Mouse (Mus musculus) c-Kit-positive CD71-negative TER-119-negative erythroid progenitor cells, embryonic 14.5 days (primary cell): ENCODE data around the gene Cdkn3.
A peak's percentile ranks its signal among the peaks of the same experiment; 100 is the strongest.
"Not testable (repeated sequence)": the region's sequence is repeated elsewhere in the genome, so short reads cannot be mapped to it uniquely, and the experiment has no call there.

Source experiments
- DNase-seq: peaks from one replicate; pipeline ENCODE4 v3.0.0-alpha.2; 2013; ENCODE audit warnings: low read depth

Gene Cdkn3

GRCm38 (mm10) chr14:46760355-46761029 is at the start of gene Cdkn3:
Gene Cdkn3, plus strand, starts transcription at chr14:46760541.
- DNase-seq = peak; percentile 87

DNA sequence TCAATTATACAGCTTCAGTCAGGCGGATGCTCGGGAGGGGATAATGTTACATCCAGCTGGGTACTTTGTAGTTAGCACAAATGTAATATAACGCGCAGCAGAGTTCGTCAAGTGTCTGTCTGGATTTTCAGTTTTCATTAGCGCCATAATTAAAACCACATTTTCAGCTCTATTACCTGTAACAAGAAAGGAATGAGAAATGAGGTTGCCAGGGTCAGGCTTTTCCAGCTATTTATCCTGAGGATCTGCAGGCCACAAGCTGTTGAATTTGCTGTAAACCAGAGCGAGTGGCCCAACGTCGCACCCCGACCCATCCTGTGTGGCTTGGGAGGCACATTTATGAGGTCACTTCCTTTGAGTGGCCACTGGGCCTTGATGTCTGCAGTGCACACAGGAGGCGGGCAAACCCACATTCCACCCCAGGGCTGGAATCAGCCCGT is 41.8 kb upstream of the Cdkn3 start:
- no peak for DNase-seq

- no peak for DNase-seq
Measured at GRCm38 (mm10) chr14:46722031-46722430, 38.3 kb upstream of the Cdkn3 start.

GRCm38 (mm10) chr14:46723828-46724227 is 36.5 kb upstream of the Cdkn3 start:
- DNase-seq = peak; percentile 38

DNA sequence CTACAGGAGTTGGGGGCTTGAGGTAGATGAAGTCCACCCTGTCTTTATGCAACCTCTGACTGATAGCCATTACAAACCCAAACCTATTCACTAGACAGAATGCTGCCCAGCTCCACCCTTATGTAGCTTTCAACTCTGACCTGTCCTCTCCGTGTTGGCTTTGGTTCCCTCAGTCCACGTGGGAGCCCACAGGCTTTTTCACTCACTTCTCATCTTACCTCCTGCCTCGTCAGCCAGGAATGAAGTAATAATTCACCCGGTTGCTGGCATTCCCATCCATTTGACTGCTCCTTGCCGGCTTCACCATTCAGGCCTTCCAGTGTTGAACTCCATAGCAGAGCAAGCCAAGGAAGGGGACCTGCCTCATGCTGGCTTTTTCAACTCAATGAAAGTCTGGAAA is 35.4 kb upstream of the Cdkn3 start:
- DNase-seq = no peak

DNA sequence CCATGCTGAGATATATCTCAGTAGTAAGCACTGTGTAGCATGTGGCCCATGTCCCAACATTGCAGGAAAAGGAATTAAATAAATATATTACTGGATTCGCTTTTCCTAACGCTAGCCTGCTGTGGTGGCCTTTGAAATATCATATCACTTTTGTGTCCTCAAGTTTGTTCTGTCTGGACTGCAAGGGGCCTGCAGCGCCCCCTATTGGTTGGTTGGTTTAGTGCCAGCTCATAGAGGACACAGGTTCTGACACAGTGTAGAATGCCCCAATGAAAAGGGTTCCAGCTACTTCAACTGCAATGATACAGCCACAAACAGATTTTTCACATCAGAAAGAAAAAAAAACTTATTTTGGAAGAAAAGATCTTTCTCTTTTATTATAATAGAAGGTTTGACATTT is 34.6 kb upstream of the Cdkn3 start:
- no peak for DNase-seq

DNA sequence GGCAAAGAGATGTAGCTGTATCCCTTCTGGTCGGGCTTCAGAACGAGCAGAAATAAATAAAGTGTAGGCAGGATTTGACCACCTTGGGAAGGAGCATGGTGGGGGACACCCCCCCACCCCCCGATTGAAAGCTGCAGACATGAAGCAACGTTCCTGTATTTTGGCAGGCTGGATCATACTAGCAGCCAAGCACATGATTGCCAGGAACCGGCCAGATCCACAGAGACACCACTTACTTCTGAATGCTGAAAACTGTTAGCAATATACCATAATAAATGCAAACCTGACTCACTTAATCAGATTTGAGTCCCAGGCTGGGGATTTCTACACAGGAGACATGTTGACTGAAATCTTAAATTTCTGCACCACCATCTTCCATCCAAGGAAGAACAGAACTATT is 26.1 kb upstream of the Cdkn3 start:
- DNase-seq = no peak

- no peak for DNase-seq
Measured at GRCm38 (mm10) chr14:46734761-46735455, 25.4 kb upstream of the Cdkn3 start.

GRCm38 (mm10) chr14:46736366-46736765 is 24.0 kb upstream of the Cdkn3 start:
- DNase-seq = no peak

GRCm38 (mm10) chr14:46737346-46737745 is 23.0 kb upstream of the Cdkn3 start:
- DNase-seq = not testable (repeated sequence)

GRCm38 (mm10) chr14:46742674-46743073 is 17.7 kb upstream of the Cdkn3 start:
- DNase-seq = no peak

DNA sequence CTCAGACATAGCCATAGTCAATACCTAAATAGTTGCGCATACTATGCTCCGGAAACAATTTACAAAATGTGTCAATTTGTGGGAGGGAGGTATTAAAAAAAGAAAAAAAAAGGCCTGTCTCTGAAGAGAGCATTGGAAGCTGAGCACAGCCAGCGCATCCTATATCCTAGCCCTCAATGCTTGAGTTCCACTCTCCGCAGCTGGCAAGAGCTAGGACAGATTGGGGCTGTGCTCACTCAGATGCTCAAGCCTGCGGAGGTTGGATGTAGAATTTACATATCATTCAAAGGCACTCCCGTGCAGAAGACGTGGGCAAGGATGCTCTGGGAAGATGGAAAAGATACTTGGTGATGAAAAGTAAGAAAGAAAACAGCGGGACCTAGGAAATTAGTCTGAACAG is 14.9 kb upstream of the Cdkn3 start:
- no peak for DNase-seq

DNA sequence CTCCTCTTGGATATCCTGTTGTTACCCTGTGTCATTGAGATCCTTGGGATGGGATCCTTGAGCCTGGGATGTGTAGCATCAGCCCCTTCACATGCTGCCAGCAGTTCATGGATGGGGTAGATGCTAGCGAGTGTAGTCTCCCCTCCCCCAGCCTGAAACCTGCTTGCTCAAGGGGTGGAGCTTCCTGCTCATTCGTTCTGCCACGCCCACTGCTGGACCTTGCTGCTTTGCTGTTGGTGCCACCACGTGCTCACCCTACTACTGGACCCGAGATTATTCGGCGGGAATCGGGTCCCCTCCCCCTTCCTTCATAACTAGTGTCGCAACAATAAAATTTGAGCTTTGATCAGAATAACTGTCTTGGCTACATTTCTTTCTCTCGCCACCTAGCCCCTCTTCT is 6.0 kb upstream of the Cdkn3 start:
- not testable (repeated sequence) for DNase-seq

GRCm38 (mm10) chr14:46755851-46756250 is 4.5 kb upstream of the Cdkn3 start:
- no peak for DNase-seq

GRCm38 (mm10) chr14:46757736-46758135 is 2.6 kb upstream of the Cdkn3 start:
- DNase-seq = no peak

GRCm38 (mm10) chr14:46759970-46760354 is 379 bp upstream of the Cdkn3 start:
- DNase-seq = no peak

DNA sequence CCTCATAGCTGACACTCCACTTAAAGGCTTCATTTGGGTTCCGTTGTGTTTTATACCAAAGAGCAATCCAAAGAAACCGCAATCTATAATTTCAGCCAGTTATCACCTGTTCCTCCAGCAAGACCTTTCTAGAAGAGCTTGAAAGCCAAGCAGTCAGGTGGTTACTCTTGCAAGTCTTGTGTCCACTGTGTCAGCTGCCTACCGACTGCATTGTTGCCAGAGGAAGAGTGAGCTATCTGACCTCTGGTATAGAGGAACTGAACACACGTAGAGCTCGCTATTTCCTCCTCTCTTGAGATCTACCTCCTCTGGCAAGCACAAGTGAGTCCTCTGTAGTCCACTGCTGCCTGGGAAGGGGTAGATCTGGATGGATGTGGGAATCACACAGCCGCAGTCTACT is 845 bp downstream of the Cdkn3 start:
- peak; percentile 7 for DNase-seq

DNA sequence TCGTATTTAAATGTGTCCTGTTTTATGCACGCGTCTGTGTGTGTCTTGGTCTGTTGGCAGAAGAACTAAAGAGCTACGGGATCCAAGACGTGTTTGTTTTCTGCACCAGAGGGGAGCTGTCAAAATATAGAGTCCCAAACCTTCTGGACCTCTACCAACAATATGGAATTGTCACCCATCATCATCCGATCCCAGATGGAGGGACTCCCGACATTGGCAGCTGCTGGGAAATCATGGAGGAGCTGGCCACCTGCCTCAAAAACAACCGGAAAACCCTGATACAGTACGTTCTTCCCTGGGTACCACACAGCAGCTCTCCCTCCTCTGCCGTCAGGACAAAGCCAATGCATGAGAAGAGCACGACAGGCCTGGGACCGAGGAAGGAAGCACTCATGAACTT is 6.8 kb downstream of the Cdkn3 start:
- DNase-seq = no peak

DNA sequence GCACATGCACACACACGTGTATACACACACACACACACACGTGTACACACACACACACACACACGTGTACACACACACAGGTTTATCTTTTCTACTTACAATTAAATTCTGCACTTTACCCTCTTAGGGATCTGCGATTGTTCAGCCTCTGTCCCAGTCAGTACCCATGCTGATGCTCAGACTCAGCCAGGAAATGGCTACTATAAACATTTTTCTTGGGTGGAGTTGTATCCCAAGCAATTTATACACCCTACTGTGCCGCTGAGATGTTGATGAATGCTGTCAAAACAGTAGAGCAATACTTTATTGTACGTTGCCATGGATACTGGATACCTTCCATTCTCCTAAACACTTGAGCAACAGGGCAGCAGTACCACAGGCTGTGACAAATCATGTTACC is 9.7 kb downstream of the Cdkn3 start:
- DNase-seq = no peak

DNA sequence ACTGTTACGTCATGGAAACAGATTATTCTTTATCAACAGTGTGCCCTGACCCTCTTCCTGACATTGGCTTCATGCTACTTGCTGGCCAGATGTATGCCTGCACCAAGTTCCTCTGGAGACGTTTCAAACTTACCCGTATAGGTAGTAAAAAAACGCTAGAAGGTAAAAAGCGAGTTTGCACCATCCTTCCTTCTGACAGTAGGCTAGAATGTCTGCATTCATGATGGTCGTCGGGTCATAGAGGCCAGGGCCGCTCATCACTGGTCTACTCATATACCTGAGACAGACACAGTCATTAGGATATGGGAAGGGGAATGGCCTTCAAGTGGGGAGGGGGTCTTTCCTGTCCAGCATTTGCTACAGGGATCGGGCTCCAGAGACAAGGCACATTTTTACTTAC is 18.4 kb downstream of the Cdkn3 start:
- no peak for DNase-seq

GRCm38 (mm10) chr14:46779217-46779616 is 18.9 kb downstream of the Cdkn3 start:
- no peak for DNase-seq

- no peak for DNase-seq
Measured at GRCm38 (mm10) chr14:46781086-46781485, 20.7 kb downstream of the Cdkn3 start.

DNA sequence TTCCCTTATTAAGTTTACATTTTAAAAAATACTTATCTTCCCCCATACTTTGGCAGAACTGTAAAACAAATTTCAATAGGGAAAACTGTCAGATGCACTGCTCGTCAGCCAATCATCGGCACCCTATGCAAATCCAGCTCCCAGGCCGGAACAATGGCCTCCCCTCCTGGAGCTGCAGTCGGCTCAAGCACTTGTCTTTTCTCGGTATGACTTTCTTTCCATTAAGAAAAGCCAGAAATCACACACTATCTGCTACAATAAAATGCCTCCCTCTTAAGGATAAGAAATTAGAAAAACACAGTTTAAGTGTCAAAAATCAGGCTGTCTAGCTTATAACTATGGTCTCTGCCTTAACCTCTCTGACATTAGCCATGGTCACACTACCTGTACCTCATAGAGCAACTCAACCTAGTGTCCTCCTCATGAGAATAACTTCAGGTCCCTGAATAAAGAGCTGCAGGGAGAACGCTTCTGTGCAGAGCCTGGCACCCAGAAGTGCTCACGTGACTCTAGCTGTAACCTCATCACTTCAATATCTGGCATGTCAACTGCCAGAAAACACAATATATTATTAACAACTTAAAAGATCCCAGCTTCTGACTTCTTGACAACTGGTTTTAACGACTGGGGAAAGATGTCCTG is 22.0 kb downstream of the Cdkn3 start:
- no peak for DNase-seq
